Mouse (Mus musculus) limb, embryonic 11.5 days (tissue): ENCODE measurements at regions not wholly inside any gene's neighbourhood (a gene's known extent, or its start where the extent isn't known, plus 50 kb on each side); places are given as distances from the start of the nearest gene placed in this dataset.
"Not testable (repeated sequence)": the region's sequence is repeated elsewhere in the genome, so short reads cannot be mapped to it uniquely, and the experiment has no call there.

Source experiments
- ATAC-seq: fragments of 200-750 bp; cut with Nextera tagmentation; 2 replicates; pipeline ENCODE4 v1.8.0; 2017; ENCODE audit warnings: low read depth; ENCODE audit not compliant: insufficient number of reproducible peaks, low FRiP score, low TSS enrichment
- DNase-seq: peaks from one replicate; pipeline ENCODE4 v3.0.0-alpha.2; 2015; ENCODE audit warnings: low spot score
- H3K27ac ChIP-seq: fragments of 300-500 bp; sonication (generic); replicated peaks from 2 replicates; pipeline ENCODE4 v1.5.1; 2014; ENCODE audit warnings: low read depth, mild to moderate bottlenecking, low read length
- H3K27me3 ChIP-seq: fragments of 300-500 bp; sonication (generic); 2 replicates; pipeline ENCODE4 v1.6.1; 2014; ENCODE audit warnings: mild to moderate bottlenecking, low read length, mixed read lengths; ENCODE audit not compliant: control insufficient read depth, insufficient read depth
- H3K36me3 ChIP-seq: fragments of 300-500 bp; sonication (generic); 2 replicates; pipeline ENCODE4 v1.6.1; 2014; ENCODE audit warnings: mild to moderate bottlenecking, low read length, moderate library complexity, mixed read lengths; ENCODE audit not compliant: control insufficient read depth, insufficient read depth
- H3K4me1 ChIP-seq: fragments of 300-500 bp; sonication (generic); 2 replicates; pipeline ENCODE4 v1.6.1; 2014; ENCODE audit warnings: low read length, mixed read lengths; ENCODE audit not compliant: control insufficient read depth, insufficient read depth
- H3K4me2 ChIP-seq: fragments of 300-500 bp; sonication (generic); 2 replicates; pipeline ENCODE4 v1.6.1; 2014; ENCODE audit warnings: low read depth, mild to moderate bottlenecking, moderate library complexity; ENCODE audit not compliant: severe bottlenecking
- H3K4me3 ChIP-seq: fragments of 300-500 bp; sonication (generic); 2 replicates; pipeline ENCODE4 v1.5.1; 2014; ENCODE audit warnings: low read depth, low read length
- H3K9ac ChIP-seq: fragments of 300-500 bp; sonication (generic); 2 replicates; pipeline ENCODE4 v1.6.1; 2014; ENCODE audit warnings: mild to moderate bottlenecking, low read length
- H3K9me3 ChIP-seq: fragments of 300-500 bp; sonication (generic); 2 replicates; pipeline ENCODE4 v1.6.1; 2016; ENCODE audit warnings: low read length; ENCODE audit not compliant: control insufficient read depth
- WGBS: fragments of 180-500 bp; shearing (Covaris S2); extraction: QIAGEN DNeasy Blood & Tissue Kit; methylation state at CpG from one replicate; pipeline ENCODE4 v1.1.7; 2014; 5-methylcytosine and 5-hydroxymethylcytosine counted together

- ATAC-seq, H3K27me3 ChIP-seq, H3K4me3 ChIP-seq, H3K9me3 ChIP-seq, H3K36me3 ChIP-seq, H3K4me2 ChIP-seq, H3K4me1 ChIP-seq, H3K9ac ChIP-seq, H3K27ac ChIP-seq: not testable (repeated sequence)
- peak; percentile 23 for DNase-seq
- 32% methylated on average over 2 of the region's 2 CpGs for WGBS
Observed at GRCm38 (mm10) chr15:19242962-19243361, 424.2 kb downstream of the Cdh10 start.

- no peak for ATAC-seq
- Histone ChIP-seq H3K27ac (no peak overlapping the region), H3K9me3 (no peaks in the 10 kb centered on the region), H3K9ac (no peak overlapping the region), H3K4me1 (no peaks in the 10 kb centered on the region), H3K4me2 (no peak overlapping the region), H3K4me3 (no peak overlapping the region), H3K27me3 (no peaks in the 10 kb centered on the region), H3K36me3 (no peaks in the 10 kb centered on the region)
- no peak for DNase-seq
- 60% methylated on average over 4 of the region's 4 CpGs for WGBS
Observed at GRCm38 (mm10) chr15:19247489-19247888, 428.7 kb downstream of the Cdh10 start.

DNA sequence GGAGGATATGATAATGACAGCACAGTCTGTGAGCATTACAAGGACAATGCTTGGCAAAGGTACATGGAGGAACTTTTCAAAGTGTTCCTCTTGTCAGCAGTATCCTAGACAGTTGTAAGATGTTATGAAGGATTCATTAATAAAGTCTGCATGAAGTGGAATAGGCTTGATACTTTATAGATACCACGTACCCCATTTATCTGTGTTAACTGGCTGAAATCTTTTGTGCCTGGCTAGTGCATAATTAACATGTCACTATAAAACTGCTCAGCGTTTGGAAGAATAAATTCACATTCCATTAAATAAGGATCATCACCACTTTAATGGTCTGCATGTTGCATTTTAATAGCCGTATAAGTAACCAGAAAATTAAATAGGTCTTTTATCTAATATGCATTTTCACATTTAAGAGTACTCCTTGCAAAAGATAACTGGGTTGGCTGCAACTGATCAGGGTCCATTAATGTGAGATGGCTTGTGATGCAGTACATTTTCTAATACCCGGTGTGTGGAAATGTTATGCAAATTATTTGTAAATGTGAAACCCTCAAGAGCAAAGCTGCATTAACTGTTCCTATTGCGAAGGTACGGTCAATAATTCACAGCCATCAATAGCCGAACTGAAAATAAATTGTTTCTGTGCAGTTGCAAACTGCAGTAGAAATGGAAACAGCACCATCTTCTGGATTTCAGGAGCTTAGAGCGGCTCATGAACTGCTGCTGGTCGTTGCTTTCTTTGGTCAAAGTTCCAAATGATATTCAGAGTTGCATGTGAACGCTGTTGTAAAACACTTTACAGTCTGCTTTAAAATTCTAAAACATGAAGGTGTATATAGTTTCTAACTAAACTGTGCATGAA, 457.4 kb downstream of the Cdh10 start:
- no peak overlapping the region for H3K27ac ChIP-seq
- peak; percentile 23 for DNase-seq
- WGBS = 53% methylated on average over 10 of the region's 10 CpGs
- no peak overlapping the region for H3K9ac ChIP-seq
- H3K4me2 ChIP-seq = no peak overlapping the region
- no peaks in the 10 kb centered on the region for H3K4me1 ChIP-seq
- H3K27me3 ChIP-seq = no peaks in the 10 kb centered on the region
- ATAC-seq = no peak
- no peaks in the 10 kb centered on the region for H3K36me3 ChIP-seq
- H3K9me3 ChIP-seq = no peaks in the 10 kb centered on the region
- H3K4me3 ChIP-seq = no peak overlapping the region

DNA sequence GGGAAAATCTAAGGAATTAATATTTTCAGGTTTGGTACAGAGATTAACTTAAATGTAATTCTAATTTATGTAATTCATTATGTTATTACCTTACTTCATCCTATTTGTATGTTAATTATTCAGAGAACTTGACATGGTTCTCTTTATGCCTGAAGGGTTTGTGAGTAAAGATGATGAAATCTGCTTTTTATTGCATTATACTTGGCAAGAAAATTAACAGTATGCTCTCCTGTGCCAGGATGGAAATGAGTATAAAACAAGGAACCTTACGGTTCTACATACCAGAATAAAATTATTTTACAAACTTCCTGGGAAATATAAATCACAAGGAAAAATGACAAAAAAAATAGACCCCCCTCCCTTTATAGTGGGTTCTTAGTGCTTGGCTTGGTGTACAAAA, 497.6 kb downstream of the Cdh10 start:
- Histone ChIP-seq H3K4me3 (no peak overlapping the region), H3K27me3 (no peaks in the 10 kb centered on the region), H3K4me2 (no peak overlapping the region), H3K9ac (no peak overlapping the region), H3K9me3 (no peaks in the 10 kb centered on the region), H3K4me1 (no peaks in the 10 kb centered on the region), H3K36me3 (no peaks in the 10 kb centered on the region), H3K27ac (no peak overlapping the region)
- ATAC-seq = no peak
- no peak for DNase-seq
- WGBS = 98% methylated on average over 1 of the region's 1 CpGs

GRCm38 (mm10) chr15:19356322-19356721, 537.6 kb downstream of the Cdh10 start:
- Histone ChIP-seq H3K4me3 (no peak overlapping the region), H3K4me2 (no peak overlapping the region), H3K4me1 (no peaks in the 10 kb centered on the region), H3K27ac (no peak overlapping the region), H3K9ac (no peak overlapping the region), H3K27me3 (no peaks in the 10 kb centered on the region), H3K9me3 (no peaks in the 10 kb centered on the region), H3K36me3 (no peaks in the 10 kb centered on the region)
- DNase-seq (no peak), ATAC-seq (no peak)
- WGBS = 72% methylated on average over 1 of the region's 1 CpGs

DNA sequence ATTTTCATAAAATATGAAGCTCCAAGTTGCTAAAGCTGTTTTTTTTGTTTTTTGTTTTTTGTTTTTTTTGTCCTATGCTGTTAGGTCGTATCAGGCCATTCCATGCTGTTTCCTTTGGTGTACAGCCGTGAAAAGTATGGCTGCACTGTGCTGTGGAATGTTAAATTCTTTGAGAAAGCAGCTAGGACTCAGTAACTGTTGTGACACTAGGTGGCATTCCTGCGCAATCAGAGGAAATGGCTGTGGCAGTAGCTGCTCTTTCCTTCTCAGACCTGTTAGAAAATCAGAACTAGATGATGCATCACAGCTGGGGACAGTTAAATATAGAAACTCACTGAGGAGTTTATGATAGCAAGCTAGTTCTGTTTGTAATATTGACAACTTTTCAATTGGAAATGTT, 541.9 kb downstream of the Cdh10 start:
- no peaks in the 10 kb centered on the region for H3K36me3 ChIP-seq
- peak; percentile 25 for DNase-seq
- H3K27ac ChIP-seq = no peak overlapping the region
- no peaks in the 10 kb centered on the region for H3K9me3 ChIP-seq
- no peak for ATAC-seq
- no peaks in the 10 kb centered on the region for H3K27me3 ChIP-seq
- no peak overlapping the region for H3K4me2 ChIP-seq
- no peak overlapping the region for H3K9ac ChIP-seq
- no peaks in the 10 kb centered on the region for H3K4me1 ChIP-seq
- WGBS = 36% methylated on average over 3 of the region's 3 CpGs
- no peak overlapping the region for H3K4me3 ChIP-seq

DNA sequence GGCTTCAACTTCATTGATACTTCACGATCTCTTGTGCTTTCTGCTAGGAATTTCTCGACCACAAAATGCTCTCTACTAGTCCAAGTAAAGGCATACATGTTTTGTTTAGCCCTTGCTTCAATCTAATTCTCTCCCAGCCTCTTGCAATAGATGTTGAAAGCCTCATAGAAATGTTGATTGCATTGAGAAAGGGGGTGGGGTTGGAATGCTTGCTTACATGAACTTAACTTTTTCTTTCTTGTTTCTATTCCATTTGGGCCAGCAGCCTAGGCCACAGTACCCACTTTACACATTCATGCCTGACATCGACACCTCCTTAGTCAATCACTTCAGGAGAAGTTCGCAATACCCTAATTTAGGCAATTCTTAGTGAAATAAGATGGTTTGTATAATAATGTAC, 571.2 kb downstream of the Cdh10 start:
- Histone ChIP-seq H3K4me1 (no peaks in the 10 kb centered on the region), H3K27ac (no peak overlapping the region), H3K4me3 (no peak overlapping the region), H3K9ac (no peak overlapping the region), H3K4me2 (no peak overlapping the region), H3K36me3 (no peaks in the 10 kb centered on the region), H3K9me3 (no peaks in the 10 kb centered on the region), H3K27me3 (no peaks in the 10 kb centered on the region)
- WGBS = 86% methylated on average over 4 of the region's 4 CpGs
- no peak for DNase-seq
- ATAC-seq = no peak

- H3K9me3 ChIP-seq = no peaks in the 10 kb centered on the region
- no peaks in the 10 kb centered on the region for H3K36me3 ChIP-seq
- no peak overlapping the region for H3K4me3 ChIP-seq
- H3K4me1 ChIP-seq = no peaks in the 10 kb centered on the region
- H3K4me2 ChIP-seq = no peak overlapping the region
- DNase-seq (no peak), ATAC-seq (no peak)
- H3K27ac ChIP-seq = no peak overlapping the region
- no peaks in the 10 kb centered on the region for H3K27me3 ChIP-seq
- H3K9ac ChIP-seq = no peak overlapping the region
- 81% methylated on average over 6 of the region's 6 CpGs for WGBS
Observed at GRCm38 (mm10) chr15:19391250-19391982, 572.7 kb downstream of the Cdh10 start.
